Mouse (Mus musculus): ENCODE measurements around the gene Cacna1g.

DNA sequence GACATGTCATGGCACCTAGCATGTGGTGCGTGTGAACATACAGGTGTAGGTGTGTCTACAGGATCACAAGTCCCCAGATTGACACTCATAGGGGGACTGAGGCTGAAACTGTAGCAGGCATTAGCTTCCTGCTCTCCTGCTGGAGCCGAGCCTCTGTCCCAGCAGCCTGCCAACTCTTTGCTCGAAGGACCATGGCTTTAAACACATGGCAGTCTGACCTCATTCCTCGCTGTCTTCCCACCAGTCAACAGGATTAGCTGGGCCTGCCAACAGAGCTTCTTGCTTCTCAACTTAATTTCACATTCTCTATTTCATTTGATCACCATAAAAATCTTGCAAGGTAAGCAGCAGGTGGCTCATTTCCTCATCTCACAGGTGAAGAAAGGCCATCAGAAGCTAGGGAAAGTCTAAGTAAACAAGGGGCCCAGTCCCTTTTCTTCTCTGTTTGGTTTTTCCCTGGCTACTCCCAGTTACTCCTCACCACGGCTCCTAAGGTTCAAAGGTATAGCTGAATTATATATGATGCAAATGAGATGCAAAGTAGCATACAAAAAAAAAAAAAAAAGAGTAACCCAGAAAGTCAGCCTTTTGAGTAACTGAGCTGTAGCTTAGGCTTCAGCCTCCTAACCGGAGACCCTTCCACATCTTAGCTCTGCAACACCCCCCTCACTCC, 84.1 kb downstream of the Cacna1g start:
- TF ChIP-seq GATA1 (IDR thresholded peaks at IDR 0.05; ENCODE audit: borderline replicate concordance, low read length) (no peak), CTCF (IDR thresholded peaks at IDR 0.05; ENCODE audit: low read depth, low read length) (no peak)
